Mouse (Mus musculus) adipose tissue, adult 10 weeks (tissue): Measurements from ENCODE around the gene Tnp2. TPM values are rescaled to one million over a fixed set of nuclear protein-coding genes. Genes with fewer than 3 reads are reported as not detected.

Experiments
- polyA plus RNA-seq: library from polyadenylated mRNA; stranded (reverse); fragments of 350-450 nt; fragmentation: Illumina TruSeq; extraction: RNeasy Lipid Tissue Mini Kit (QIAGEN cat#74804); gene quantifications from one replicate; pipeline ENCODE4 v1.2.3, GENCODE M21; 2014; ENCODE audit warnings: low read depth, low replicate concordance

Gene Tnp2
- 226 TPM for polyA plus RNA-seq

DNA sequence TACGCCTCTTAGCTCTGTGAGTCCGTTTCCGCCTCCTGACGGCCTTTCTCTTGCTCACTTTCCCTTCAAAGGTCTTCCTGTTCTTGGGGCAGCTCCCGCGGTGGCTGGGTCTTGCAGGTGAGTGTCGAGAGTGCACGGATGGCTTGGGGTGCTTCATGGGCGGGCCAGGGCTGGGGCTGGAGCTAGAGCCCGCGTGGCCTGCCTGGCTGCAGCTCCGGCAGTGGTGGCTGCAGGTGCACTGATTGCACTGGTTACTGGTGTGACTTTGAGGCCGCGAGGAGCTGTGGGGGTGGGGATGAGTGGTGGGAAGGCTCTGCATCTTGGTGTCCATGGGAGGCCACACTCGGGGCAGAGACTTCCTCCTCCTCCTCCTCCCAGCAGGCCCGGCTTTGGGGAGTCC is at the start of gene Tnp2:
Gene Tnp2 (minus strand): TSS at position 390 of the 400 bp plus-strand sequence.

DNA sequence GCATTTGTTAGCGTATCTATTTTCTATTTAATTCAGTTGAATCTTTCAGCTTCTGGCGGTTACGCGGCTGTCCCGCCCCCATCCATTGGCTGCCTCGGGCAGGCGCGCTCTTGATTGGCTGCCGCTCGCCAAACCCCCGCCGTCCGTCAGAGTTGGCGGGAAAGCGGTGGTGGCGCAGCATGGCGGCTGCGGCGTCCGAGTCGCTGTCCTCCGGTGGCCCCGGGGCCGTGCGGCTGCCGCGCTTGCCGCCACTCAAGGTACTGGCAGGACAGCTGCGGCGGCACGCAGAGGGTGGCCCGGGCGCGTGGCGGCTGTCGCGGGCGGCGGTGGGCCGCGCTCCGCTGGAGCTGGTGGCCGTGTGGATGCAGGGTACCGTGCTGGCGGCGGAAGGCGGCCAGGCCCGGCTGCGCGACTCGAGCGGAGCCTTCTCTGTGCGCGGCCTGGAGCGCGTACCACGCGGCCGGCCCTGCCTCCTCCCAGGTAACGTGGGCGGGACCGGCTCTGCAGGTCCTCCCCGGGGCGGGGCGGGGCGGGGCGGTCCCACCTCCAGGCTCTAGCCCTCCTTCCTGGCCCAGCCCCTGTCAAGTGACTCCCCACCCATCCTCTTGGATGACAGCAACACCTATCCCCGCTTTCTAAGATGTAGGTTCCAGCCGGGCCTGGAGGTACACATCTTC is 46.6 kb upstream of the Tnp2 start, which contains the start of gene Rmi2:
Gene Rmi2 (plus strand): TSS at position 149 of the 677 bp plus-strand sequence.

DNA sequence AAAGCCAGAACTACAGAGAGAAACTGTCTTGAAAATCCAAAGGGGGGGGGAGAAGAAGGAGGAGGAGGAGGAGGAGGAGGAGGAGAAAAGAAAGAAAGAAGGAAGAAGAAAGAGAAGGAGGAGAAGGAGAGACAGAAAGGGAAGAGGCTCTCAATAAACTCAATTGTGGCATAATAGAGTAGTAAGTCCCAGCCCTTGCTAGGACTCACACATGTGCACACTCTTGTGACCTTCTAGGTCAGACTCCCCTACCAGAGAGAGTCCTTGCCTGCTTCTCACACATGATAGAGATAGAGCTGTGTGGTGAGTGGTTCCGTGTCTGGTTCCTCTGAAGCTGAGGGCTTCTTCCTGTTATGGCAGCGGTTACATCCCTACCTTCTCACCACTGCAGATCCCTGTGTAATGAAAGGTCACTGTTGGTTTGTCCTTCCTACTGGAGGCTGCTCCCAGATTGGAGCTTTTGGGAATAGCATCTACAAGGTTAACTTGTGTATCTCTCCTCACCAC is 24.5 kb upstream of the Tnp2 start, which contains the start of gene Gm11172:
Gene Gm11172 (plus strand): TSS at position 51 of the 507 bp plus-strand sequence.

DNA sequence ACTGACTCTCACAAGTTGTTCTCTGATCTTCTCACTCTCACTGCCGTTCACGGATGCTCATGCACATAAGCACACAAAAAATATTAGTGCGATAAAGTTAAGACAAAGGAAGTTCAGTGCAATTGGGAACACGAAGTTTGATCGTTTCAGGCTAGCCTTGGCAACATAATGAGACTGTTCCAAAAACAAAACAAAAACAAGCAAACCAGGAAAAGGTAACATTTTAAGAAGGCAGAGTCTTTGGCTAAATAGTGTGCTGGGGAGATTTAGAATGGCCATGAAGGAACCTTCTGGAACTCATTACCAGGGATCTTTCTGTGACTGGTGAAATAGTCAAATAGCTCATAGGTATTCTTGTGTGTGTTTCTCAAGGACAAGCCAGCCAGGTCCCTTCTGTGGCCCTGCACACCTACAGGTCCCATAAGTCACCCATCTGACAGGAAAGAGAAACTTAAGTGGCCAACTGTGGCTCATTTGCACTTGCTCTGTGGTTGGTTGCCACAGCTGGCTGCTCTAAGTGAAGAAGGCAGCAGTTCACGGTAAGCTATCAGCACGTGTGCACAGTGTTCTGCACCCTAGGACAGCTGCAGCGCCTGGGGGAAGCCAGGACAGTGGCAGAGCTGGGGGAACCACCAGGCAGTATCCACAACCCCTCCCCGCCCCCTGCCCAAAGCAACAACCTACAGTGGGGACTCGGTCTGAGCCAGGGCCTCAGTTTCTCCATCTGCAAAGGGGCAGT is 17.5 kb upstream of the Tnp2 start, which contains the start of gene Prm1:
Gene Prm1 (minus strand): TSS at position 51 of the 739 bp plus-strand sequence.

DNA sequence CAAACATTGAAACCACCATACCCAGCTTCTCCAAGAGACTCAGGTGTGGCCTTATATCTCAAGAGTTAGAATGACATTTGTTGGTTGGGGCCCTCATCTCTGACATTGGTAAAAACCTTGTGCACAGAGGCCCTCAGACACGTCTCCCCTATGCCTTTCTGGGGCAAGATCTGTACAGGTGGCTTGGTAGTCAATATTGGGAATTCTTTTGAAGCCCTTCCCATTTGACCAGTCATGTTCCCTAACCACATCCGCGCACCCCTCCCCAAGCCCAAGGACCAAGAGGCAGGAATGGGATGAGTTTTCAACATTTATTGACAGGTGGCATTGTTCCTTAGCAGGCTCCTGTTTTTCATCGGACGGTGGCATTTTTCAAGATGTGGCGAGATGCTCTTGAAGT is 7.6 kb upstream of the Tnp2 start, which contains the start of gene Prm2:
Gene Prm2 (minus strand): TSS at position 101 of the 400 bp plus-strand sequence.

DNA sequence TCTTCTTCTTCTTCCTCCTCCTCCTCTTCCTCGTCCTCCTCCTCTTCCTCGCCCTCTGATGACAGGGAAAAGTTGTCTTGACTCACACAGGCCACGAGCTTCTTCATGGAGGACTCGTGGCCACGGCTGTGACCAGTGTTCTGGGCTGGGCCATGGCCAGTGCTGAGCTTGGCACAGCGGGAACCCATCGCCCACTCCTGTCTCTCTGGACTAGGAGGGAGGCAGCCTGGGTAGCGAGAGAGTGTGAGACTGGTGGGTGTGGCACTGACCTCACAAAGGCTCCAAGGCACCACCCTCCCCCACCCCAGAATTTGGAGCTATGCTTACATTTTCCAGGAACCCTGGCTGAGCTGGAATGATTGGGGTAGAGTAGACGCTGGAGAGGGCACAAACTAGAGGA is 2.2 kb upstream of the Tnp2 start, which contains the start of gene Prm3:
Gene Prm3 (minus strand): TSS at position 213 of the 400 bp plus-strand sequence.

DNA sequence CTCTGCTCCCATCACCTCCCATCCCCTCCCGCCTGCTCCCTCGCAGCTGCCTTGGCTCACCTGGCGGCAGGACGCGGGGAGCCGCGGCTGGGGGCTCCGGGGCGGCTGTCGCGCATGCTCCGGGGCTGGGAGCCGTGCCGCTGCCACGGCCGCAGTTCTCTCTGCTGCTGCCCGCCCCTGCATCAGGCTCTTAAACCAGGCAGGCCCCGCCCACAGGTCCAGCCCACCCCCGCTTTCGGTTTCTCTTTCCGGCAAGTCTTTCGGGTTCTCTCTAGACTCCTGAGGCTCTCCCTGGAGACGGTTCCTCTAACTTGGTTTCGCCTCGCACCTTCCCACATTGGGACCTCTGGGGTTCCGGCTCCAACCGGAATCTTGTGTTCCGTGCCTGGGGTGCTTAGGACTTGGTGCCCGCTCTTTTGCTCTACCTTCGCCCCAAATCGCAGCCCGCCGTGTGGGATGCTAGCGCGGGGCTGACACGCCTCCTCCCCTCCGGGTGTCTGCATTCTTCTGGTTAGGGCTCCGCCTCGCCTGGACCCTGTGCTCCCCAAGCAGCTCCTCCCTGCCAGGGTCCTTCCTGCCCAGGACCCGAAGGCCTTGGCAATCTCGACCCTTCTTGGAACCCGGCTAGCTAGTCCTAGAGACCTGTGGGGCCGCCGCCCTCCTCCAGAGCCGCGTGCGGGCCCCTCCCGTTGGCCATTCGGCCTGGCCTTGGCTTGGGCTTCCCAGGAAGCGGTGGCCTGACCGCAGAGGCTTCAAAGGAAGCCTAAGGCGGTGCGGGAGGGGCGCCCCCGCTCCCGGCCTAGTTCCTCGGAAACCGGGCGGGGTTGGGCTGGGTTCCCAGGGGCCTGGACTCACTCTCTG is 2.9 kb downstream of the Tnp2 start, which contains the start of gene Socs1:
Gene Socs1 (minus strand): TSS at position 166 of the 861 bp plus-strand sequence.

Other genes starting within 250 kb of the Tnp2 start
- gene Dexi, start 245.6 kb downstream of the Tnp2 start, polyA plus RNA-seq, result 16.6 TPM
- 15.9 TPM for gene Clec16a, start 243.3 kb downstream of the Tnp2 start, polyA plus RNA-seq
- gene Socs1, start 3.1 kb downstream of the Tnp2 start, polyA plus RNA-seq, result 1.3 TPM
- gene Prm3, start 2.3 kb upstream of the Tnp2 start, polyA plus RNA-seq, result 18.0 TPM
- 615 TPM for gene Prm2, start 7.5 kb upstream of the Tnp2 start, polyA plus RNA-seq
- 307 TPM for gene Prm1, start 17.2 kb upstream of the Tnp2 start, polyA plus RNA-seq
- not detected for gene Gm11172, start 24.3 kb upstream of the Tnp2 start, polyA plus RNA-seq
- 0.07 TPM for gene Rmi2, start 46.4 kb upstream of the Tnp2 start, polyA plus RNA-seq